Mouse (Mus musculus): ENCODE data around the gene Myom3. TPM values are rescaled to one million over a fixed set of nuclear protein-coding genes. Genes with fewer than 3 reads are reported as not detected.

The Myom3 gene
- polyA plus RNA-seq, 1 experiment = 1.8 TPM

DNA sequence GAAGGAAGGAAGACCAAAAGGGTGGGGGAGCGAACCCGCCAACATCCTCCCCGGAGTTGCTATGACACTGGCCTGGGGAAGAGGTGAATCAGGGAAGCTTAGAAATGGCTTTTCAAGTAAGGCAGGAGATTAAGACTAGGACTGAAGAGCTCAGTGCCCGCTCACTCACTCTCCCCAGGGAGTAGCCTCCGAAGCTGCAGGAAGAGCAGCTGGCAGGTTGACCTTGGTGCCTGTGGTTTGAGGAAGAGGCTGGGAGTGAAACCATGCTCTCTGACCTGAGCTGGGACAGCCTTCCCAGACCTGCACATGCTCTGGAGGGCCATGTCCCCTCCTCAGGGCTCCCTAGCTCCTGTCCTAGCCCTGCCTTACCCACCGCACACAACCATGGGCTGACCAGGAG is 690 bp upstream of the Myom3 start:
- DNase-seq (ENCODE audit: extremely low spot score in 1 of 2, low spot score in 1 of 2) = no peak

- DNase-seq (ENCODE audit: extremely low spot score in 1 of 2, low spot score in 1 of 2) = no peak
Observed at GRCm38 (mm10) chr4:135761048-135761447, 1.5 kb downstream of the Myom3 start.

GRCm38 (mm10) chr4:135761569-135761968 is 2.1 kb downstream of the Myom3 start:
- no peak for DNase-seq (ENCODE audit: extremely low spot score in 1 of 2, low spot score in 1 of 2)

GRCm38 (mm10) chr4:135762251-135762906 is 2.9 kb downstream of the Myom3 start:
- DNase-seq (ENCODE audit: extremely low spot score in 1 of 2, low spot score in 1 of 2) = peak in 1 of 2 experiments; percentile 11

DNA sequence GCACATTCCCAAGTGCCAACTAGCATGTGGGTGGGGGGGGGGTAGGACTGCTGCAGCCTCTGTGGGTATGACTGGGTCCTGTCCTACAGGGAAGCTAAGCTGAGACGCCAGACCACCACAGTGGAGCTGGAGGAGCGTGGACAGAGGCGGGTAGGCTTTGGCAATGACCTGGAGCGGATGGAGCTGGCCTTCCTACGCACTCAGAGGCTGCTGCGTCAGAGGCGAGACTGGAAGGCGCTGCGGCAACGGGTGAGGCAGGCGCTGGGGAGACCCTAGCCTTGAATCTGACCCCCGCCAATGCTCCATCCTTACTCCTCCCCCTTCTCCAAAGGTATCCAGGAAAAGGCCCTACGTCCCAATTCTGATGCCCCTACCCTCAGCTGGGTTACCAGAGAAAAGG is 5.2 kb downstream of the Myom3 start:
- no peak for DNase-seq (ENCODE audit: extremely low spot score in 1 of 2, low spot score in 1 of 2)

DNA sequence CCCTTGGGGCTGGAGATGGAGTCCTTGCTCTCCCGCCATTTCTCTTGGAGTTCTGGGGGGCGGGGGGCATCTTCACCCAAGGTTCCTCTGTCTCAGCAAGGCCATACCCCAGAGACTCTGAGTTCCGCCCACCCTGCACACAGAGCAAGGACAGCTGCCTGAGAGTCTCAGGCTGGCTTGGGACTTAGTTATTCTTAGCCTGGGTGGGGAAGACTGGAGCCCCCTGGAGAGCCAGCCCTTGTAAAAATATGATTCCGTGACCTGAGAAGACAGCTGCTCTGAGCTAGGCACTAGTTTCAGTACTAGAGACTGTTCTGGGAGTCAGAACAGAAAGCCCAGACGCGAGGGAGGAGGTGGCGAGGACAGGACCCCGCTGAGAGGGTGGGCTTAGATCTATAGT is 6.2 kb downstream of the Myom3 start:
- DNase-seq (ENCODE audit: extremely low spot score in 1 of 2, low spot score in 1 of 2) = no peak

DNA sequence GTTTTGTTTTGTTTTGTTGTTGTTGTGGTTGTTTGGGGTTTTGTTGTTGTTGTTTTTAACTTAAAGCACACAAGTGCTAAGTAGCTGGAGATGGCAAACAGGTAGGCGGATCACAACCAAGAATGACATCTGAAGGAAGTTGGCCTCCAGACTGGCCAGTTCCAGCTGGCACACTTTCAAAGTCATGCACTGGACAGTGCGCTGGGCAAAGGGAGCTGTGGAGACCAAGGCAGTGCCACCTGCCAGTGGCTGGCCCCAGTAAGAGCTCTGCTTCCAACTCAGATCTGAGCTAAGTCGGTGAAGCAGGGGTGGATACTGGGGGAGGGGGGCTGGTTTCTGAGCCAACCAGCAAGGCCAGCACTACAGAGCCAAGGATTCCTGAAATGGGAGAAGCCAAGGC is 7.5 kb downstream of the Myom3 start:
- DNase-seq (ENCODE audit: extremely low spot score in 1 of 2, low spot score in 1 of 2) = no peak

DNA sequence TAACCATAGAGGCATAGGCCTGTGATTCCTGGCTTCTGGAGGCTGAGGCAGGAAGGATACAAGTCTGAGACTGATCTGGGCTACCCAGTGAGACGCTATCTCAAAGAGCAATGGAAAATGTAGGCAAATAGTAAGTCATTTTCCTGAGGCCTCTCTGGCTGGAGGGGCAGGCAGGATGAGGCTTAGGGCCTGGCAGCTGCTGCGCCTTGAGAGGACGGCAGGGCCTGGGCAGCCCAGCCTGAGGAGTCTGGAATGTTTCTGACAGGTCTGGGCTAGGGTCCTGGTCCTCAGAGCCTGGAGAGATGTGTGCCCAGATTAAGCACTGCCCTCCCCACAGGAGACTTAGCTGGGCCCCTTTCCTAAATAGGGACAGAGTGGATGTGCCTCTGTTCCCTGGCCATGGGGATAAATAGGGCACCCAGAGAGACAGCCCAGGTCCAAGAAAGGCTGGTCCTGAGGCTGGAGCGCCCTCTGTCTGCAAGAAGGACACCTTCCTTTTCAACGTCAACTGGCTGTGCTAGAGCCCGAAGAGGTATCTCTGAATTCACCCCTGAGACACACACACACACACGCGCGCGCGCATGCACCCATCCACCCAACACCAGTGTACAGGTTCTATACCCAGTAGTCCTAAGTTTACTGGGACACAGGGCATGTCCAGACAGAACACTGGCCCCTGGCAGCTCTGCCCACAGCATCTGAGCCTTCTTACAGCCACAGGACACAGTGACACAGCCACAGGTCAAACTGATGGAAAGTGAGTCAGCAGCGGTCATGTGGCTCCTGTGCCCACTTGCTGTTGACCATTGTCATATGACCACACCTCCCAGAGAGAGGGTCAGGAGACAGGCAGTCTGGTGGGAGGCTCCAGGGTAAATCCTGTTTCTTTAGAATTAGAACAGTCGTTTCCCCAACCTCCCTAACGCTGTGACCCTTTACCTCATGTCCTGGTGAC is 9.3 kb downstream of the Myom3 start:
- peak in 1 of 2 experiments; percentile 48 for DNase-seq (ENCODE audit: extremely low spot score in 1 of 2, low spot score in 1 of 2)

GRCm38 (mm10) chr4:135770611-135771305 is 11.2 kb downstream of the Myom3 start:
- DNase-seq (ENCODE audit: extremely low spot score in 1 of 2, low spot score in 1 of 2) = no peak

DNA sequence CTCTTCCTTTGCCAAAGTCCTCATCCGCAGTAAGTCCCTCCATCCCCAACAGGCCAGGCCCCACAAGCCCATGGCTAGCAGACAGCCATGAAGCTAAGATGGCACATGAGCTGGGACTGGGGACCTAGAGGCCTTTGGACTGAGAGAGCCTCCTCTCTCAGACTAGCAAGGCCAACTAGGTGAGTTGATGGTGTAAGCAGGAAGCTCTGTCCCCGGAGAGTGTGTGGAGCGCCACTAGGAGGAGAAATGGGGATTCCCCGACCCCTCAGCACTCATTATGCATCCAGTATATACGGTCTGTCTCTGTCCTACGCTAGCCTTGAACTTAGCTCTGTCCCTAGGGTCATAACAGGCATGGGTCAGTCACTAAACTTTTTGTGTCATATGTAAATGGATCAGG is 12.1 kb downstream of the Myom3 start:
- DNase-seq (ENCODE audit: extremely low spot score in 1 of 2, low spot score in 1 of 2) = no peak

- no peak for DNase-seq (ENCODE audit: extremely low spot score in 1 of 2, low spot score in 1 of 2)
Observed at GRCm38 (mm10) chr4:135772671-135773070, 13.2 kb downstream of the Myom3 start.

DNA sequence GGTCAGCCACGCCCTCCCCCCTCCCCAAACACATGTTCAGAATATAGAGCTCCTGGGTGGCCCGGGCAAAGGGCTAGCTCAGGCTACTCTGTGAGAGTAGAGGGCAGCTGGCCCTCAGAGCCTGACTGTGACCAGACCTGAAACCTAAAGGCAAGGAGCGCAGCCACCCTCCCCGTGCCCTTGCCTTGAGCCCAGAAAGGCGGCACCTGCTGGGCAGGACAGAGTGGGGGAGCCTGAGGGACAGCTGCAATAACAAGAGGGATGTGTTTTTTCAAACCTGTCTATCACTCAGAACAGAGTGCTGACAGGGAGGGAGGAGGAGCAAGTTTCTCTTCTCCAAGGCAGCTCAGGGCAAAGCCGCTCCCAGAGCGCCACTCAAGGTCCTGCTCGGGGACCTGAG is 15.0 kb downstream of the Myom3 start:
- no peak for DNase-seq (ENCODE audit: extremely low spot score in 1 of 2, low spot score in 1 of 2)

- DNase-seq (ENCODE audit: extremely low spot score in 1 of 2, low spot score in 1 of 2) = no peak
Observed at GRCm38 (mm10) chr4:135776850-135777249, 17.3 kb downstream of the Myom3 start.

- no peak for DNase-seq (ENCODE audit: extremely low spot score in 1 of 2, low spot score in 1 of 2)
Observed at GRCm38 (mm10) chr4:135779661-135780060, 20.1 kb downstream of the Myom3 start.

GRCm38 (mm10) chr4:135780255-135780654 is 20.7 kb downstream of the Myom3 start:
- no peak for DNase-seq (ENCODE audit: extremely low spot score in 1 of 2, low spot score in 1 of 2)

GRCm38 (mm10) chr4:135781304-135781703 is 21.8 kb downstream of the Myom3 start:
- DNase-seq (ENCODE audit: extremely low spot score in 1 of 2, low spot score in 1 of 2) = peak in 1 of 2 experiments; percentile 10

GRCm38 (mm10) chr4:135786581-135786980 is 27.1 kb downstream of the Myom3 start:
- no peak for DNase-seq (ENCODE audit: extremely low spot score in 1 of 2, low spot score in 1 of 2)

DNA sequence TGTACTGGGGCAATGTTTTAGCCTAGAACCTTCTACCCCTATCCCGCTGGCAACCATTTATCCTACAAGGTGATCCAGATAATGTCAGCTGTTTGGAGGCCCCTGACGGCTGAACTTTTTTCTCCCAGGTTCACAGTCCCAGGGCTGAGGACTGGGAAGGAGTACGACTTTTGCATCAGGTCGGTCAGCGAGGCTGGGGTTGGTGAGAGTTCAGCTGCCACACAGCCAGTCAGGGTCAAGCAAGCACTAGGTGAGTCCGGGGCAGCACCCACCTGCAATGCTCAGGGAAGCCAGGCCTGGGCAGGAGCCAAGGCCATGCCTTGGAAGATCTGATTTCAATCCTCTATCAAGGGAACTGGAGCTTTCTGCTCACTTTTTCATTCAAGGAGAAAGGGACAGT is 27.8 kb downstream of the Myom3 start:
- DNase-seq (ENCODE audit: extremely low spot score in 1 of 2, low spot score in 1 of 2) = no peak

GRCm38 (mm10) chr4:135789135-135789534 is 29.6 kb downstream of the Myom3 start:
- DNase-seq (ENCODE audit: extremely low spot score in 1 of 2, low spot score in 1 of 2) = no peak

DNA sequence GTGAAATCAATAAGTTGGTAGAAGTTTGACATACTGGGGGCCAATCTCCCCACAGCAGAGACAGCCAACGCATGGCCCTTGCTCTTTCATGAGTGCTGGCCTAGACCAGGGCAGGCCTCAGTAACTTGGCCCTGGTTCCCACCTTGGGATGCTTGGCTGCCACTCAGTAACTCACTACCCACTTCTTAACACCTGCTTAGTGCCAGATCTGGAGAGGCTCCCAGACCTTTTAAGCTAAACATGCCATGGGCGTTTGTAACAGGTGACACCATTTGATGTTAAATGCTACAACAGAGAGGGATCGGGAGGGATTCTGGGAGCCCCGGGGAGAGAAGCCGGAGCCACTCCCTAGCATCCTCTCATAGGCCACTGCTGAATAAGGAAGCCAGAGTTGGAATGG is 33.3 kb downstream of the Myom3 start:
- DNase-seq (ENCODE audit: extremely low spot score in 1 of 2, low spot score in 1 of 2) = no peak

DNA sequence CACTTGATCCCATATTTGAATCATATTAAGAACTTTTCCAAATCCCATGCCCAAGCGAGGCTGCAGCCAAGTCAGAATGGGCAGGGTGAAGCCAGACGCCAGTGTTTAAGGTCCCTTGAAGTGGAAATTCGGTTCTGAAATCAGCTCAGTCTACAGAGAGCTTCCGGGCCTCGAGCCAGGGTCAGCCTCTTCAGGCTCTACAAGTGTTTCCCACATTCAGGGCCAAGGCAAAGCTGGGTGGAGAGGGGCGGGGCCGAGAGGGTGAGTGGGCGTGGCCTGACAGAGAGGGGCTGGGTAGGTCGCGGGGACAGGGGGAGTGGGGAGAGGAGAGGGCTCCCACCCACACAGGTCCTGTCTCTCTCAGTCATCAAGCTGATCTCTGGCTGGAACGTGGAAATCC is 38.4 kb downstream of the Myom3 start:
- DNase-seq (ENCODE audit: extremely low spot score in 1 of 2, low spot score in 1 of 2) = peak in 1 of 2 experiments; percentile 5

Measured in frontal cortex, adult 2 months (tissue).